Mouse (Mus musculus) stomach, embryonic 14.5 days (tissue): ENCODE measurements around the gene Smug1. TPM values are rescaled to one million over a fixed set of nuclear protein-coding genes. Genes with fewer than 3 reads are reported as not detected.
A peak's percentile ranks its signal among the peaks of the same experiment; 100 is the strongest.

Experiments used
- ATAC-seq: fragments of 200-750 bp; cut with Nextera tagmentation; 2 replicates; pipeline ENCODE4 v1.8.0; 2017; ENCODE audit warnings: low read depth, moderate TSS enrichment; ENCODE audit not compliant: insufficient number of reproducible peaks, insufficient read depth, low FRiP score
- H3K27ac ChIP-seq: fragments of 300-500 bp; sonication (generic); 2 replicates; pipeline ENCODE4 v1.5.1; 2014; ENCODE audit warnings: mild to moderate bottlenecking, low read length, moderate library complexity, mixed read lengths
- H3K27me3 ChIP-seq: fragments of 300-500 bp; sonication (generic); 2 replicates; pipeline ENCODE4 v1.6.1; 2014; ENCODE audit warnings: low read length, control low read depth, mixed read lengths; ENCODE audit not compliant: control insufficient read depth, insufficient read depth
- H3K36me3 ChIP-seq: fragments of 300-500 bp; sonication (generic); 2 replicates; pipeline ENCODE4 v1.6.1; 2014; ENCODE audit warnings: mild to moderate bottlenecking, control low read depth, low read length, moderate library complexity, mixed read lengths; ENCODE audit not compliant: control insufficient read depth, insufficient read depth
- H3K4me1 ChIP-seq: fragments of 300-500 bp; sonication (generic); 2 replicates; pipeline ENCODE4 v1.6.1; 2014; ENCODE audit warnings: low read length, control low read depth, mixed read lengths; ENCODE audit not compliant: control insufficient read depth, insufficient read depth
- H3K4me2 ChIP-seq: fragments of 300-500 bp; sonication (generic); replicated peaks from 2 replicates; pipeline ENCODE4 v1.6.1; 2014; ENCODE audit warnings: low read depth, low read length, control low read depth
- H3K4me3 ChIP-seq: fragments of 300-500 bp; sonication (generic); 2 replicates; pipeline ENCODE4 v1.5.1; 2014; ENCODE audit warnings: low read depth, low read length, control low read depth
- H3K9ac ChIP-seq: fragments of 300-500 bp; sonication (generic); replicated peaks from 2 replicates; pipeline ENCODE4 v1.6.1; 2014; ENCODE audit warnings: low read depth, mild to moderate bottlenecking, control low read depth, low read length, moderate library complexity, mixed read lengths
- H3K9me3 ChIP-seq: fragments of 300-500 bp; sonication (generic); 2 replicates; pipeline ENCODE4 v1.6.1; 2016; ENCODE audit warnings: low read depth, low read length, control low read depth; ENCODE audit not compliant: control insufficient read depth
- WGBS: fragments of 180-500 bp; shearing (Covaris S2); extraction: QIAGEN DNeasy Blood & Tissue Kit; methylation state at CpG from one replicate; pipeline ENCODE4 v1.1.7; 2014; 5-methylcytosine and 5-hydroxymethylcytosine counted together
- polyA plus RNA-seq: library from polyadenylated mRNA; unstranded; fragments of >200 nt; fragmentation: Nextera tagmentation; extraction: Ambion mirVana; gene quantifications from 2 replicates; pipeline ENCODE4 v1.2.1, GENCODE M21; 2014

The Smug1 gene
- polyA plus RNA-seq, 1 experiment from 2014 or later, result 22.2 TPM

- H3K9me3 ChIP-seq, result no peaks in the 10 kb centered on the region
- H3K9ac ChIP-seq, result no peak overlapping the region
- no peak overlapping the region for H3K4me2 ChIP-seq
- H3K27me3 ChIP-seq, result no peaks in the 10 kb centered on the region
- H3K4me1 ChIP-seq, result peaks cover 46% of the 10 kb centered on the region
- H3K36me3 ChIP-seq, result no peaks in the 10 kb centered on the region
- WGBS, result 54% methylated on average over 5 of the region's 5 CpGs
- no peak overlapping the region for H3K4me3 ChIP-seq
- no peak overlapping the region for H3K27ac ChIP-seq
- ATAC-seq, result no peak
Observed at GRCm38 (mm10) chr15:103125982-103126381, 40.9 kb downstream of the Smug1 start.

GRCm38 (mm10) chr15:103124254-103124653 is 42.6 kb downstream of the Smug1 start:
- no peak overlapping the region for H3K4me3 ChIP-seq
- H3K9me3 ChIP-seq, result no peaks in the 10 kb centered on the region
- no peak overlapping the region for H3K4me2 ChIP-seq
- ATAC-seq, result no peak
- WGBS, result 88% methylated on average over 1 of the region's 1 CpGs
- peaks cover 54% of the 10 kb centered on the region for H3K4me1 ChIP-seq
- no peaks in the 10 kb centered on the region for H3K36me3 ChIP-seq
- no peaks in the 10 kb centered on the region for H3K27me3 ChIP-seq
- H3K9ac ChIP-seq, result no peak overlapping the region
- H3K27ac ChIP-seq, result 0 out of 2 replicates have a peak overlapping the region, but pooled peaks have one; percentile 12

- 30% methylated on average over 8 of the region's 8 CpGs for whole genome bisulfite sequencing
- Histone ChIP-seq H3K4me2 (no peak overlapping the region), H3K27ac (no peak overlapping the region), H3K4me1 (peaks cover 47% of the 10 kb centered on the region), H3K9me3 (no peaks in the 10 kb centered on the region), H3K36me3 (no peaks in the 10 kb centered on the region), H3K9ac (no peak overlapping the region), H3K27me3 (no peaks in the 10 kb centered on the region), H3K4me3 (no peak overlapping the region)
- ATAC-seq, result no peak
Observed at GRCm38 (mm10) chr15:103123343-103123742, 43.5 kb downstream of the Smug1 start.

GRCm38 (mm10) chr15:103122372-103122771 is 44.5 kb downstream of the Smug1 start:
- H3K36me3 ChIP-seq, result no peaks in the 10 kb centered on the region
- H3K4me2 ChIP-seq, result no peak overlapping the region
- H3K9ac ChIP-seq, result no peak overlapping the region
- H3K4me1 ChIP-seq, result peaks cover 43% of the 10 kb centered on the region
- H3K27ac ChIP-seq, result no peak overlapping the region
- H3K27me3 ChIP-seq, result no peaks in the 10 kb centered on the region
- no peaks in the 10 kb centered on the region for H3K9me3 ChIP-seq
- ATAC-seq, result no peak
- H3K4me3 ChIP-seq, result no peak overlapping the region
- WGBS, result 60% methylated on average over 2 of the region's 2 CpGs

GRCm38 (mm10) chr15:103121416-103121815 is 45.5 kb downstream of the Smug1 start:
- ATAC-seq, result no peak
- peaks cover 49% of the 10 kb centered on the region for H3K4me1 ChIP-seq
- no peaks in the 10 kb centered on the region for H3K27me3 ChIP-seq
- H3K27ac ChIP-seq, result no peak overlapping the region
- H3K9ac ChIP-seq, result no peak overlapping the region
- H3K4me3 ChIP-seq, result no peak overlapping the region
- H3K36me3 ChIP-seq, result no peaks in the 10 kb centered on the region
- no peak overlapping the region for H3K4me2 ChIP-seq
- H3K9me3 ChIP-seq, result no peaks in the 10 kb centered on the region
- 31% methylated on average over 5 of the region's 5 CpGs for WGBS

- ATAC-seq, result no peak
- Histone ChIP-seq H3K4me1 (peaks cover 56% of the 10 kb centered on the region), H3K27me3 (no peaks in the 10 kb centered on the region), H3K4me3 (no peak overlapping the region), H3K36me3 (no peaks in the 10 kb centered on the region), H3K4me2 (no peak overlapping the region), H3K9me3 (no peaks in the 10 kb centered on the region), H3K9ac (no peak overlapping the region), H3K27ac (no peak overlapping the region)
- WGBS, result 42% methylated on average over 11 of the region's 11 CpGs
Observed at GRCm38 (mm10) chr15:103120594-103120993, 46.3 kb downstream of the Smug1 start.

GRCm38 (mm10) chr15:103115726-103116125 is 51.2 kb downstream of the Smug1 start:
- Histone ChIP-seq H3K4me2 (no peak overlapping the region), H3K27me3 (no peaks in the 10 kb centered on the region), H3K27ac (peak overlapping the region; percentile 80; the same call in 1 of the 2 replicates), H3K36me3 (no peaks in the 10 kb centered on the region), H3K4me3 (no peak overlapping the region), H3K4me1 (peaks cover 34% of the 10 kb centered on the region; the same call in 1 of the 2 replicates), H3K9ac (no peak overlapping the region), H3K9me3 (no peaks in the 10 kb centered on the region)
- no peak for ATAC-seq
- 32% methylated on average over 5 of the region's 5 CpGs for WGBS

GRCm38 (mm10) chr15:103115256-103115655 is 51.6 kb downstream of the Smug1 start:
- peak; percentile 77 for ATAC-seq
- Histone ChIP-seq H3K4me2 (no peak overlapping the region), H3K36me3 (no peaks in the 10 kb centered on the region), H3K9ac (no peak overlapping the region), H3K9me3 (no peaks in the 10 kb centered on the region), H3K27ac (peak overlapping the region; percentile 80; the same call in 1 of the 2 replicates), H3K4me1 (peaks cover 32% of the 10 kb centered on the region; the same call in 1 of the 2 replicates), H3K4me3 (no peak overlapping the region), H3K27me3 (no peaks in the 10 kb centered on the region)
- WGBS, result under 1% methylated on average over 8 of the region's 9 CpGs

GRCm38 (mm10) chr15:103113077-103113476 is 53.8 kb downstream of the Smug1 start:
- Histone ChIP-seq H3K9ac (no peak overlapping the region), H3K4me1 (peaks cover 40% of the 10 kb centered on the region; the same call in 1 of the 2 replicates), H3K9me3 (no peaks in the 10 kb centered on the region), H3K36me3 (no peaks in the 10 kb centered on the region), H3K27me3 (no peaks in the 10 kb centered on the region), H3K4me2 (no peak overlapping the region), H3K27ac (0 out of 2 replicates have a peak overlapping the region, but pooled peaks have one; percentile 39), H3K4me3 (no peak overlapping the region)
- WGBS, result 76% methylated on average over 6 of the region's 6 CpGs
- ATAC-seq, result no peak
